Mouse (Mus musculus) lung, embryonic 14.5 days (tissue): ENCODE results near the gene Mon2. TPM values are rescaled to one million over a fixed set of nuclear protein-coding genes. Genes with fewer than 3 reads are reported as not detected.

Experiments used
- ATAC-seq: fragments of 200-750 bp; cut with Nextera tagmentation; 2 replicates; pipeline ENCODE4 v1.8.0; 2017; ENCODE audit warnings: mild to moderate bottlenecking, moderate TSS enrichment, moderate library complexity; ENCODE audit not compliant: insufficient read depth
- DNase-seq: peaks from one replicate; pipeline ENCODE4 v3.0.0-alpha.2; 2015
- H3K27ac ChIP-seq: fragments of 300-500 bp; sonication (generic); 2 replicates; pipeline ENCODE4 v1.5.1; 2014; ENCODE audit warnings: low read depth, mild to moderate bottlenecking, moderate library complexity
- H3K27me3 ChIP-seq: fragments of 300-500 bp; sonication (generic); 2 replicates; pipeline ENCODE4 v1.6.1; 2014; ENCODE audit warnings: low read length, control low read depth; ENCODE audit not compliant: insufficient read depth
- H3K36me3 ChIP-seq: fragments of 300-500 bp; sonication (generic); 2 replicates; pipeline ENCODE4 v1.6.1; 2014; ENCODE audit warnings: control low read depth; ENCODE audit not compliant: insufficient read depth
- H3K4me1 ChIP-seq: fragments of 300-500 bp; sonication (generic); 2 replicates; pipeline ENCODE4 v1.6.1; 2014; ENCODE audit warnings: antibody characterized with exemption, control low read depth; ENCODE audit not compliant: insufficient read depth
- H3K4me2 ChIP-seq: fragments of 300-500 bp; sonication (generic); 2 replicates; pipeline ENCODE4 v1.6.1; 2014; ENCODE audit warnings: mild to moderate bottlenecking
- H3K4me3 ChIP-seq: fragments of 300-500 bp; sonication (generic); 2 replicates; pipeline ENCODE4 v1.5.1; 2014; ENCODE audit warnings: low read depth, low read length
- H3K9ac ChIP-seq: fragments of 300-500 bp; sonication (generic); 2 replicates; pipeline ENCODE4 v1.6.1; 2014
- H3K9me3 ChIP-seq: fragments of 300-500 bp; sonication (generic); 2 replicates; pipeline ENCODE4 v1.6.1; 2016; ENCODE audit warnings: low read depth, low read length, control low read depth
- CTCF ChIP-seq: IDR thresholded peaks from 2 replicates; pipeline ENCODE4 v1.5.1; 2016; ENCODE audit warnings: antibody characterized with exemption, low read depth
- WGBS: fragments of 180-500 bp; shearing (Covaris S2); extraction: QIAGEN DNeasy Blood & Tissue Kit; methylation state at CpG from one replicate; pipeline ENCODE4 v1.1.7; 2014; 5-methylcytosine and 5-hydroxymethylcytosine counted together
- polyA plus RNA-seq: library from polyadenylated mRNA; unstranded; fragments of >200 nt; fragmentation: Nextera tagmentation; extraction: Ambion mirVana; gene quantifications from 2 replicates; pipeline ENCODE4 v1.2.1, GENCODE M21; 2014

Mon2 gene
- polyA plus RNA-seq, 1 experiment from 2014 or later = 35.0 TPM

DNA sequence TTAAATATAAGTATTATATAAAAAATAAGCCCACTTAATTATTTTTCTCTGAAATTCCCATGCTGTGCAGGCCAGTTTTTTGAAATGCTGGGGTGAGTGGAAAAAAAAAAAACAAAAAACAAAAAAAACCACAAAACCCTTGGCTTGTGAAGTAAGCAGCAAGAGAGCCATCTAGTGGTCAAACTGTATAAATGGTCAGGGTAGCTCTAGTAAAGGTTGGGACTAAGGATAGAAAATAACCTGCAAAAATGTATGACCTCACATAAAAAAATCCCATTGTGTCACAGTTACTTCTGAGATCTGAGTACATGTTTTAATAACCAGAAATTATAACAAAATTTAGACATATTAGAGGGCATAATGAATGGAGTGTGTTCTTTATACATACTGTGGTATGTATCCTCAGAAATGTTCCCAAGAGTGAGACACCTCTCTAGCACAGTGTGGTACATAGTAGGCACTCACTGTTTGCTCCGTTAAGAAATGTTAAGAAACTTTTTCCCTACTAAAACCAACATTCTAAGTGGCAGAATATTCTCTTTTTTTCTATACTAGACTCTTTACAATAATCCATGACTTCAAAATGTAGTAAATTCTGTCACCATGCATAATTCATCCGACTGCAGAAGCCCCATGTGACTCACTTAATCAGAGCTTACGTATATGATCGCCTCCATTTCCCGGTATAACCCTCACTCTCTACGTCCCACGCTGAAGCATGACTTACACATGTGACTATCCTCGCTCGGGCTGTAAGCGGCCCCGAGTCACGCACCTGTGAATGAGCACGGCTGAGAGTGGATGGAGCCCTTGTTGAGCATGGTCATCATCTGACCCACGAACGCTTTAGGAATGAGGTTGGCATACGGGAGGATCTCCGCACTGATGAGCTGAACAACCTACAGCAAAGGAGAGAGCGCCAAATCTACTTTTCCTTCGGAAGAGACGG, 70.8 kb downstream of the Mon2 start:
- TF ChIP-seq CTCF = peak; percentile 82
- H3K4me3 ChIP-seq = no peak overlapping the region
- H3K9ac ChIP-seq = no peak overlapping the region
- no peaks in the 10 kb centered on the region for H3K27me3 ChIP-seq
- H3K36me3 ChIP-seq = peaks cover 65% of the 10 kb centered on the region
- DNase-seq (peak; percentile 88), ATAC-seq (peak; percentile 65; the same call in 1 of the 2 replicates)
- H3K4me2 ChIP-seq = no peak overlapping the region
- 90% methylated on average over 20 of the region's 20 CpGs for WGBS
- no peak overlapping the region for H3K27ac ChIP-seq
- no peaks in the 10 kb centered on the region for H3K4me1 ChIP-seq
- no peaks in the 10 kb centered on the region for H3K9me3 ChIP-seq

DNA sequence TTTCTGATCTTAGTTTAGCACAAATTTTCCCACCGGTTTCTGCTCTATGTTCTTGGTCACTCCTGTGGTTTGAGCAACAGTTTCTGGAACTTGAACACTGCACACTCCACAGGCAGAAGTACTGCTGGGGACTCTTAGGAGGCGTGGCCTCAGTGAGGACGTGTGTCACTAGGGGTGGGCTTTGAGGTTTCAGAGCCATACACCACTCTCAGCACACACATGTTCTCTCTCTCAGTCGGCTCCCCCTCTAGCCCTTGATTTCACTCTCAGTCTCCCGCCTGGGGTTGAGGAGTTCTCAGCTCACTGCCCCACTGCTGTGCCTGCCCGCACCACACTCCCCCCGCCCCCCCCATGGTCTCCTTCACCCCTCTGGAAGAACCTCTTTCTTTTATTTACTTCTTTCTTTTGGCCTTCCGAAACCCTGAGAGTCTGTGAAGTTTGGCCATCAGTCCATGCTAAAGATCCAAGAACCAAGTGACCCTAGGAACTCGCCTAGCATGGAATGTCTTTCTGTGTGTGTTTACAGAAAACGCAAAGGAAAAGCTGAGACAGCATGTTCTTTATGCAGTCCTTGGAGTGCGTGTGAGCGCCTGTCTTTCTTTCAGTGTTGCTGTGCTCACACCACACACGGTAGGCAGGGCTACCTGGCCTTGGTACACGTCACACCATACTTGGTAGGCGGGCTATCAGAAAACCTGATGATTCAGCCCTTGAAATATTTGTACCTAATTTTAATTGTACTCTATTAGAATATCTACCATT, 71.6 kb downstream of the Mon2 start:
- no peaks in the 10 kb centered on the region for H3K9me3 ChIP-seq
- no peaks in the 10 kb centered on the region for H3K27me3 ChIP-seq
- peaks cover 65% of the 10 kb centered on the region for H3K36me3 ChIP-seq
- 0 out of 2 replicates have a peak overlapping the region, but pooled peaks have one; percentile 0 for H3K9ac ChIP-seq
- H3K4me1 ChIP-seq = no peaks in the 10 kb centered on the region
- H3K4me2 ChIP-seq = no peak overlapping the region
- ATAC-seq (peak; percentile 84), DNase-seq (peak; percentile 64)
- no peak for TF ChIP-seq CTCF
- no peak overlapping the region for H3K27ac ChIP-seq
- no peak overlapping the region for H3K4me3 ChIP-seq
- 66% methylated on average over 15 of the region's 15 CpGs for WGBS

DNA sequence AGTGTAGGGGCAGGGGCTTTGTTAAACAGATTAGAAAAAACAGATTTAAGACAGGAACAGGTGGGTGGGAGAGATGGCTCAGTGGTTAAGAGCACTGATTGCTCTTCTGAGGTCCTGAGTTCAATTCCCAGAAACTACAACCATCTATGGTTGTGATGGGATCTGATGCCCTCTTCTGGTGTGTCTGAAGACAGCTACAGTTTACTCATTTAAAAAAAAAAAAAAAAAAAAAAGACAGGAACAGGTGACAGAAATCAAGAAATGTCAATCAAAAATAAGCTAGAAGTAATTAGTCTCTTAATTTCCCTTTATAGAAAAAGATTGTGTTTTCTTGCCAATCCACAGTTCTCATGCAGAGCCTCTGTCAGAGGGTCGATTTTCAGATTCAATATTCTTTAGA, 74.3 kb downstream of the Mon2 start:
- no peak overlapping the region for H3K4me2 ChIP-seq
- H3K4me1 ChIP-seq = no peaks in the 10 kb centered on the region
- no peak overlapping the region for H3K4me3 ChIP-seq
- WGBS = 76% methylated on average over 1 of the region's 1 CpGs
- H3K27me3 ChIP-seq = no peaks in the 10 kb centered on the region
- H3K9ac ChIP-seq = no peak overlapping the region
- TF ChIP-seq CTCF = peak; percentile 7; the same call in 1 of the 2 replicates
- no peaks in the 10 kb centered on the region for H3K9me3 ChIP-seq
- H3K27ac ChIP-seq = no peak overlapping the region
- ATAC-seq (no peak), DNase-seq (no peak)
- peaks cover 74% of the 10 kb centered on the region for H3K36me3 ChIP-seq

DNA sequence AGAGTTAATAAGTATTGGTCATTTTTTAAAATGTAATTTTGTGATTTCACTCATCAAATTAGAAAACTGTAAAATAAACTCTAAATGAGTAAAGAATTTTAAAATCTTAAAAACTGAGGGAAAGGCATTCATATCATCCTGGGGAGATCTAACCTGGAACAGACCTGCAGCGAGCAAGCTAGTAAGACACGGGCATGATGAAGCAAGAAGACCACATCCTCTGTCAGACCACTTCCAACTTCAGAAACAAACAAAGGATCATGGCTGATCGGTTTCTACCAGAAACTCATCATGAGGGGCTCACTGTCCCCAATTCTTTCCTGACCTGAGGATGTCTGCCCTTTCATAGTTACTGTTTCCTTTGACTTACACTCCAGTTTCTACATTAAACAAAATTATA, 74.9 kb downstream of the Mon2 start:
- Histone ChIP-seq H3K4me2 (no peak overlapping the region), H3K4me1 (no peaks in the 10 kb centered on the region), H3K9me3 (no peaks in the 10 kb centered on the region), H3K27me3 (no peaks in the 10 kb centered on the region), H3K4me3 (no peak overlapping the region), H3K27ac (no peak overlapping the region), H3K9ac (no peak overlapping the region), H3K36me3 (peaks cover 76% of the 10 kb centered on the region)
- TF ChIP-seq CTCF = no peak
- ATAC-seq = no peak
- WGBS = 76% methylated on average over 3 of the region's 3 CpGs
- no peak for DNase-seq

DNA sequence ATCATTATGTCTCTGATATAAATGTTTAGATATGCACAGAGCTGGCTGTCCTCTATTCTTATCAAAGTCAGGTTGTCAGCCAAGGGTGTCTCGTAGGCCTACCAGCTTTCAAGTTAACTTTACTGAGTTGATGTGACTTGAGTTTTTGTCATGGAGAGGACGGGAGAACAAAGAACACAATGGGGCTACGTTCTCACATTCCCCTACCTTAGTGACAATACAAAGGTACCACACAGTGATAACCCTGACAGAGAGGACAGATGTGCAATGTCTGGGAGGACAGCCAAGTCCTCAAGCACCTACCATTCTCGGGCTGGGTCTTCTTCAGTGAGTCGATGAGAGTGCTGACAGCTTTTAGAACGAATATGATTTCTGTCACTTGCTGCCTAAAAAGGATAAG, 76.9 kb downstream of the Mon2 start:
- WGBS = 78% methylated on average over 6 of the region's 6 CpGs
- Histone ChIP-seq H3K9me3 (no peaks in the 10 kb centered on the region), H3K4me1 (no peaks in the 10 kb centered on the region), H3K4me2 (no peak overlapping the region), H3K9ac (no peak overlapping the region), H3K27me3 (no peaks in the 10 kb centered on the region), H3K36me3 (peaks cover 86% of the 10 kb centered on the region), H3K4me3 (no peak overlapping the region), H3K27ac (no peak overlapping the region)
- DNase-seq (no peak), ATAC-seq (no peak)
- TF ChIP-seq CTCF = no peak

DNA sequence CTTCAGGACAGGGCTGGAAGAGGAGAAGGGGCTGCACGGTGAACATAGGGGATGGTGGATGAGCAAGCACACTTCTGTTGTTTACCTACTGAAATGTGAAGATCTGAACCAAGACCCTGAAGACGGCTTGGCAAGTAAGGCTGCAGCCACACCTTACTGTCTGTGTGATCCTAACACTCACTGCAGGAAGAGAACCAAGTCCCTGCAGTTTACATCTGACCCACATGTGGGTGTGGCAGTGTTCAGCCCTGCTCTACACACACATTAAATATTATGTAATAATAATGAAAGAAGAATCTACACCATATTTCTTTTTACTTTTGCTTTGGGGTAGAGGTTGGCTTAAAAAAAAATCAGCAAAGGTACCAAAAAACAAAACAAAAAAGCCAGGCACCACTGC, 78.5 kb downstream of the Mon2 start:
- Histone ChIP-seq H3K4me2 (no peak overlapping the region), H3K27me3 (no peaks in the 10 kb centered on the region), H3K36me3 (peaks cover 76% of the 10 kb centered on the region), H3K4me1 (no peaks in the 10 kb centered on the region), H3K9ac (no peak overlapping the region), H3K4me3 (no peak overlapping the region), H3K27ac (no peak overlapping the region), H3K9me3 (no peaks in the 10 kb centered on the region)
- DNase-seq = no peak
- ATAC-seq = no peak
- no peak for TF ChIP-seq CTCF
- 84% methylated on average over 2 of the region's 2 CpGs for WGBS
